ENCODE assay signal across 7 mouse cellular contexts in genomic region chr11:5062326-5062725, GRCm38 (mm10). TPM values are rescaled to one million over a fixed set of nuclear protein-coding genes. Genes with fewer than 3 reads are reported as not detected.
DNase-seq lines count a peak whose midpoint lies in the region; ATAC-seq and TF ChIP-seq lines count a peak whose summit lies in the region.

No protein-coding gene starts in this region.

- no peak for TF ChIP-seq POLR2A in spleen, adult 2 months (IDR thresholded peaks at IDR 0.05; ENCODE audit: low read depth, low read length)

- H3K36me3 ChIP-seq in spleen, adult 2 months (ENCODE audit: control insufficient read depth, insufficient read depth, low read length), result no peaks in the 10 kb centered on the region
- H3K36me3 ChIP-seq in heart, embryonic 16.5 days (ENCODE audit: control insufficient read depth, insufficient read depth), result no peaks in the 10 kb centered on the region
- H3K36me3 ChIP-seq in liver, embryonic 16.5 days (ENCODE audit: control insufficient read depth, insufficient read depth), result no peaks in the 10 kb centered on the region

- H3K27me3 ChIP-seq in spleen, adult 2 months (ENCODE audit: control insufficient read depth, insufficient read depth, low read length), result peaks cover 22% of the 10 kb centered on the region
- peaks cover 41% of the 10 kb centered on the region for H3K27me3 ChIP-seq in heart, embryonic 16.5 days (ENCODE audit: control insufficient read depth, insufficient read depth, low read length)
- peaks cover 74% of the 10 kb centered on the region for H3K27me3 ChIP-seq in liver, embryonic 16.5 days (ENCODE audit: control insufficient read depth, insufficient read depth, low read depth, low read length)

- no peak for TF ChIP-seq CTCF in spleen, adult 2 months (IDR thresholded peaks at IDR 0.05; ENCODE audit: extremely low read depth, insufficient read depth, insufficient read length, insufficient replicate concordance)

- peak overlapping the region; percentile 49; the same call in 1 of the 2 replicates for H3K4me3 ChIP-seq in spleen, adult 2 months (ENCODE audit: extremely low read depth, insufficient read depth, insufficient read length)
- peak overlapping the region; percentile 44 for H3K4me3 ChIP-seq in heart, embryonic 16.5 days (ENCODE audit: low read length)
- peak overlapping the region; percentile 45 for H3K4me3 ChIP-seq in liver, embryonic 16.5 days (ENCODE audit: low read depth, low read length)

- no peaks in the 10 kb centered on the region for H3K9me3 ChIP-seq in heart, embryonic 16.5 days (replicated peaks; ENCODE audit: control insufficient read depth, low read length)
- no peaks in the 10 kb centered on the region for H3K9me3 ChIP-seq in liver, embryonic 16.5 days (replicated peaks; ENCODE audit: control insufficient read depth, low read length)

- no peak for ATAC-seq in heart, embryonic 16.5 days (replicated peaks; ENCODE audit: extremely low read depth, insufficient read depth, low FRiP score)
- ATAC-seq in liver, embryonic 16.5 days (ENCODE audit: low read depth), result no peak

- H3K4me2 ChIP-seq in heart, embryonic 16.5 days (ENCODE audit: low read depth, low read length), result peak overlapping the region; percentile 85
- H3K4me2 ChIP-seq in liver, embryonic 16.5 days (ENCODE audit: low read depth, low read length), result peak overlapping the region; percentile 61

- H3K9ac ChIP-seq in heart, embryonic 16.5 days (ENCODE audit: low read length), result peak overlapping the region; percentile 42; the same call in 1 of the 2 replicates
- peak overlapping the region; percentile 18; the same call in 1 of the 2 replicates for H3K9ac ChIP-seq in liver, embryonic 16.5 days (ENCODE audit: low read depth, low read length)

- H3K27ac ChIP-seq in spleen, adult 2 months (ENCODE audit: insufficient read depth, low read length), result no peak overlapping the region
- H3K27ac ChIP-seq in heart, embryonic 16.5 days (ENCODE audit: low read length), result no peak overlapping the region
- H3K27ac ChIP-seq in liver, embryonic 16.5 days (ENCODE audit: low read length), result no peak overlapping the region

- H3K4me1 ChIP-seq in spleen, adult 2 months (ENCODE audit: control insufficient read depth, insufficient read depth, insufficient read length), result peaks cover 29% of the 10 kb centered on the region
- H3K4me1 ChIP-seq in heart, embryonic 16.5 days (ENCODE audit: control insufficient read depth, insufficient read depth, low read length), result peaks cover 51% of the 10 kb centered on the region
- peaks cover 37% of the 10 kb centered on the region for H3K4me1 ChIP-seq in liver, embryonic 16.5 days (ENCODE audit: control insufficient read depth, low read depth, low read length)

- DNase-seq in spleen, adult 2 months (ENCODE audit: low read depth in 1 of 2, low spot score in 2 of 2), result no peak
- DNase-seq in spleen, postnatal 36 days (ENCODE audit: low spot score in 2 of 2), result no peak
- DNase-seq in urinary bladder, adult 18-20 months (ENCODE audit: low spot score in 2 of 2), result no peak
- DNase-seq in right cerebral cortex, postnatal 14 days, result no peak
- no peak for DNase-seq in layer of hippocampus, adult 11-12 months (ENCODE audit: low spot score)

- 26% methylated on average over 13 of the region's 13 CpGs for WGBS in spleen, adult 2 months
- 41% methylated on average over 13 of the region's 13 CpGs for WGBS in heart, embryonic 16.5 days
- 30% methylated on average over 13 of the region's 13 CpGs for WGBS in liver, embryonic 16.5 days (ENCODE audit: insufficient replicate concordance)

RNA-seq across cellular contexts. Expression of gene Gas2l1, which starts 2.8 kb away (rescaled TPM):
- polyA plus RNA-seq in spleen, adult 2 months (2012; rRNA removed), result 35.5 and 36.5 TPM in 2 replicates
- 16.4 and 19.1 TPM in 2 replicates for polyA plus RNA-seq in heart, embryonic 16.5 days (2015; fragmentation: Nextera tagmentation; extraction: Ambion mirVana)
- 8.4 and 9.4 TPM in 2 replicates for polyA plus RNA-seq in liver, embryonic 16.5 days (2015; fragmentation: Nextera tagmentation; extraction: Ambion mirVana)

RNA-seq across cellular contexts. Expression of gene Rasl10a, which starts 4.4 kb away (rescaled TPM):
- polyA plus RNA-seq in spleen, adult 2 months (2012; rRNA removed), result 2.4 and 3.6 TPM in 2 replicates
- 0.62 and 1.4 TPM in 2 replicates for polyA plus RNA-seq in heart, embryonic 16.5 days (2015; fragmentation: Nextera tagmentation; extraction: Ambion mirVana)
- polyA plus RNA-seq in liver, embryonic 16.5 days (2015; fragmentation: Nextera tagmentation; extraction: Ambion mirVana), result 0.27 and 0.36 TPM in 2 replicates

RNA-seq across cellular contexts. Expression of gene Rhbdd3, which starts 36.4 kb away (rescaled TPM):
- 14.6 and 17.8 TPM in 2 replicates for polyA plus RNA-seq in spleen, adult 2 months (2012; rRNA removed)
- polyA plus RNA-seq in heart, embryonic 16.5 days (2015; fragmentation: Nextera tagmentation; extraction: Ambion mirVana), result 30.5 and 33.0 TPM in 2 replicates
- polyA plus RNA-seq in liver, embryonic 16.5 days (2015; fragmentation: Nextera tagmentation; extraction: Ambion mirVana), result 11.1 TPM in 2 replicates

RNA-seq across cellular contexts. Expression of gene Ewsr1, which starts 36.7 kb away (rescaled TPM):
- polyA plus RNA-seq in spleen, adult 2 months (2012; rRNA removed), result 322 and 566 TPM in 2 replicates
- polyA plus RNA-seq in heart, embryonic 16.5 days (2015; fragmentation: Nextera tagmentation; extraction: Ambion mirVana), result 460 and 463 TPM in 2 replicates
- 232 and 241 TPM in 2 replicates for polyA plus RNA-seq in liver, embryonic 16.5 days (2015; fragmentation: Nextera tagmentation; extraction: Ambion mirVana)
